Mouse (Mus musculus) telencephalon, adult 2 months (tissue): ENCODE data around the gene Ap2a2.
A peak's percentile ranks its signal among the peaks of the same experiment; 100 is the strongest.
"Not testable (repeated sequence)": the region's sequence is repeated elsewhere in the genome, so short reads cannot be mapped to it uniquely, and the experiment has no call there.

Source experiments
- DNase-seq: peaks from one replicate; pipeline ENCODE4 v3.0.0-alpha.2; 2011; ENCODE audit warnings: low read depth, low spot score

Ap2a2 gene

GRCm38 (mm10) chr7:141593056-141593455 lies 31.1 kb downstream of the Ap2a2 start:
- no peak for DNase-seq

GRCm38 (mm10) chr7:141596971-141597370 lies 35.0 kb downstream of the Ap2a2 start:
- DNase-seq, result no peak

- no peak for DNase-seq
Observed at GRCm38 (mm10) chr7:141597563-141597962, 35.6 kb downstream of the Ap2a2 start.

GRCm38 (mm10) chr7:141607717-141608116 lies 45.7 kb downstream of the Ap2a2 start:
- peak; percentile 74 for DNase-seq

GRCm38 (mm10) chr7:141609719-141610514 lies 47.9 kb downstream of the Ap2a2 start:
- peak; percentile 45 for DNase-seq

- no peak for DNase-seq
Observed at GRCm38 (mm10) chr7:141611711-141612370, 49.9 kb downstream of the Ap2a2 start.

- DNase-seq, result no peak
Observed at GRCm38 (mm10) chr7:141612371-141612760, 50.4 kb downstream of the Ap2a2 start.

- DNase-seq, result no peak
Observed at GRCm38 (mm10) chr7:141612791-141613190, 50.8 kb downstream of the Ap2a2 start.

GRCm38 (mm10) chr7:141614329-141614832 lies 52.4 kb downstream of the Ap2a2 start:
- no peak for DNase-seq

GRCm38 (mm10) chr7:141624214-141624613 lies 62.2 kb downstream of the Ap2a2 start:
- DNase-seq, result no peak

- DNase-seq, result no peak
Observed at GRCm38 (mm10) chr7:141625120-141625810, 63.3 kb downstream of the Ap2a2 start.

- DNase-seq, result no peak
Observed at GRCm38 (mm10) chr7:141628018-141628417, 66.0 kb downstream of the Ap2a2 start.

GRCm38 (mm10) chr7:141629241-141629640 lies 67.3 kb downstream of the Ap2a2 start:
- no peak for DNase-seq

GRCm38 (mm10) chr7:141638077-141638476 lies 76.1 kb downstream of the Ap2a2 start:
- DNase-seq, result not testable (repeated sequence)

- DNase-seq, result not testable (repeated sequence)
Observed at GRCm38 (mm10) chr7:141638513-141639334, 76.8 kb downstream of the Ap2a2 start.

GRCm38 (mm10) chr7:141639335-141639890 lies 77.4 kb downstream of the Ap2a2 start:
- DNase-seq, result not testable (repeated sequence)

GRCm38 (mm10) chr7:141642375-141642774 lies 80.4 kb downstream of the Ap2a2 start:
- no peak for DNase-seq

- DNase-seq, result no peak
Observed at GRCm38 (mm10) chr7:141643160-141643559, 81.2 kb downstream of the Ap2a2 start.

GRCm38 (mm10) chr7:141647083-141647482 lies 85.1 kb downstream of the Ap2a2 start:
- DNase-seq, result no peak

- DNase-seq, result no peak
Observed at GRCm38 (mm10) chr7:141647815-141648214, 85.8 kb downstream of the Ap2a2 start.

GRCm38 (mm10) chr7:141652191-141652590 lies 90.2 kb downstream of the Ap2a2 start:
- no peak for DNase-seq
